In genomic region chr8:84979599-84980421, GRCm38 (mm10) we compare ENCODE assay signal across 8 mouse cellular contexts. TPM values are rescaled to one million over a fixed set of nuclear protein-coding genes. Genes with fewer than 3 reads are reported as not detected.
A peak's percentile ranks its signal among the peaks of the same experiment; 100 is the strongest.
DNase-seq lines count a peak whose midpoint lies in the region; ATAC-seq lines count a peak whose summit lies in the region.

No protein-coding gene starts in this region.

- H3K36me3 ChIP-seq in intestine, embryonic 16.5 days (ENCODE audit: control insufficient read depth, insufficient read depth, low read length) = no peaks in the 10 kb centered on the region
- H3K36me3 ChIP-seq in midbrain, embryonic 10.5 days = peaks cover 6% of the 10 kb centered on the region

- intact Hi-C loops in gastrocnemius, postnatal 36 days (cut with DNase I) = no loop called here
- intact Hi-C loops in left cerebral cortex, postnatal 36 days (cut with DNase I) = loop anchor here (5.0 kb wide), 1 partner anchor 47 kb away; the partner anchor contains the start of genes Asna1 and Trir

- under 1% methylated on average over 42 of the region's 42 CpGs for WGBS in intestine, embryonic 16.5 days
- WGBS in midbrain, embryonic 10.5 days = 3% methylated on average over 42 of the region's 42 CpGs

- DNase-seq in adrenal gland, adult 8-10 months = peak; percentile 93
- DNase-seq in embryo, embryonic 11.5 days (ENCODE audit: low read depth, low spot score) = peak; percentile 83
- DNase-seq in gastrocnemius, postnatal 36 days = peak; percentile 88 to 89
- DNase-seq in left cerebral cortex, postnatal 36 days (ENCODE audit: low spot score in 2 of 2) = peak; percentile 92 to 93
- peak; percentile 87 for DNase-seq in midbrain, embryonic 10.5 days (ENCODE audit: low spot score)
- DNase-seq in right cerebral cortex, postnatal 4 days = peak; percentile 86
- DNase-seq in yolk sac, embryonic 10.5 days (ENCODE audit: low spot score) = peak; percentile 89

- peak overlapping the region; percentile 97 for H3K4me2 ChIP-seq in intestine, embryonic 16.5 days (ENCODE audit: low read depth, low read length)

- peaks cover 66% of the 10 kb centered on the region for H3K4me1 ChIP-seq in intestine, embryonic 16.5 days (ENCODE audit: control insufficient read depth, insufficient read depth, low read length)
- peaks cover 68% of the 10 kb centered on the region for H3K4me1 ChIP-seq in midbrain, embryonic 10.5 days

- H3K9ac ChIP-seq in intestine, embryonic 16.5 days (ENCODE audit: low read depth, low read length) = peak overlapping the region; percentile 87

- peak overlapping the region; percentile 76 for H3K4me3 ChIP-seq in intestine, embryonic 16.5 days (ENCODE audit: low read length)
- H3K4me3 ChIP-seq in midbrain, embryonic 10.5 days = peak overlapping the region; percentile 50

- ATAC-seq in intestine, embryonic 16.5 days = peak; percentile 49

- peak overlapping the region; percentile 98 for H3K27ac ChIP-seq in intestine, embryonic 16.5 days (ENCODE audit: low read length)
- peak overlapping the region; percentile 55 for H3K27ac ChIP-seq in midbrain, embryonic 10.5 days (replicated peaks)

- H3K27me3 ChIP-seq in intestine, embryonic 16.5 days (replicated peaks; ENCODE audit: control insufficient read depth, insufficient read depth, low read length) = no peaks in the 10 kb centered on the region
- H3K27me3 ChIP-seq in midbrain, embryonic 10.5 days (ENCODE audit: low read depth, poor library complexity, severe bottlenecking) = peaks cover 78% of the 10 kb centered on the region

- H3K9me3 ChIP-seq in intestine, embryonic 16.5 days (ENCODE audit: control insufficient read depth, low read length) = no peaks in the 10 kb centered on the region
- H3K9me3 ChIP-seq in midbrain, embryonic 10.5 days (replicated peaks) = no peaks in the 10 kb centered on the region

RNA-seq across cellular contexts. Expression of gene Junb, which starts 1.3 kb away (rescaled TPM):
- 100 to 1,000 TPM in 1 of 4 experiments, 10 to 100 TPM in 3; 39.9 to 211 (median 52.4) TPM for total RNA-seq in adrenal gland, adult 8-10 months (2022)
- 10 to 100 TPM in 1 of 2 experiments, 1 to 10 TPM in 1; 4.3 to 12.8 TPM for total RNA-seq in gastrocnemius, postnatal 36 days (2021)
- 18.2 and 25.5 TPM in 2 replicates for polyA plus RNA-seq in intestine, embryonic 16.5 days (2015; fragmentation: Nextera tagmentation; extraction: Ambion mirVana)
- total RNA-seq in left cerebral cortex, postnatal 36 days (2021) = 100 to 1,000 TPM in 1 of 2 experiments, 10 to 100 TPM in 1; 43.2 to 133 TPM
- 5.0 and 5.4 TPM in 2 replicates for polyA plus RNA-seq in midbrain, embryonic 10.5 days (2016; fragmentation: Nextera tagmentation; extraction: Ambion mirVana)

RNA-seq across cellular contexts. Expression of gene Rnaseh2a, which starts 10.2 kb away (rescaled TPM):
- 100 to 1,000 TPM in 3 of 4 experiments, 10 to 100 TPM in 1; 89.0 to 142 (median 110) TPM for total RNA-seq in adrenal gland, adult 8-10 months (2022)
- 10 to 100 TPM; 23.3 to 23.8 TPM for total RNA-seq in gastrocnemius, postnatal 36 days (2021)
- 102 and 120 TPM in 2 replicates for polyA plus RNA-seq in intestine, embryonic 16.5 days (2015; fragmentation: Nextera tagmentation; extraction: Ambion mirVana)
- total RNA-seq in left cerebral cortex, postnatal 36 days (2021) = 10 to 100 TPM; 41.2 to 55.4 TPM
- 136 and 158 TPM in 2 replicates for polyA plus RNA-seq in midbrain, embryonic 10.5 days (2016; fragmentation: Nextera tagmentation; extraction: Ambion mirVana)

RNA-seq across cellular contexts. Expression of gene Prdx2, which starts 10.4 kb away (rescaled TPM):
- 100 to 1,000 TPM; 651 to 758 (median 708) TPM for total RNA-seq in adrenal gland, adult 8-10 months (2022)
- 100 to 1,000 TPM; 180 to 196 TPM for total RNA-seq in gastrocnemius, postnatal 36 days (2021)
- polyA plus RNA-seq in intestine, embryonic 16.5 days (2015; fragmentation: Nextera tagmentation; extraction: Ambion mirVana) = 533 and 590 TPM in 2 replicates
- total RNA-seq in left cerebral cortex, postnatal 36 days (2021) = 100 to 1,000 TPM; 324 to 340 TPM
- 1,203 and 1,278 TPM in 2 replicates for polyA plus RNA-seq in midbrain, embryonic 10.5 days (2016; fragmentation: Nextera tagmentation; extraction: Ambion mirVana)

RNA-seq across cellular contexts. Expression of gene Gm49661, which starts 10.6 kb away (rescaled TPM):
- total RNA-seq in adrenal gland, adult 8-10 months (2022) = 1 to 10 TPM in 2 of 4 experiments, not detected in 2; 1.7 to 2.3 TPM
- total RNA-seq in gastrocnemius, postnatal 36 days (2021) = not detected
- not detected in 2 replicates for polyA plus RNA-seq in intestine, embryonic 16.5 days (2015; fragmentation: Nextera tagmentation; extraction: Ambion mirVana)
- total RNA-seq in left cerebral cortex, postnatal 36 days (2021) = 1 to 10 TPM in 1 of 2 experiments, not detected in 1; 1.6 TPM
- not detected in 2 replicates for polyA plus RNA-seq in midbrain, embryonic 10.5 days (2016; fragmentation: Nextera tagmentation; extraction: Ambion mirVana)

RNA-seq across cellular contexts. Expression of gene Hook2, which starts 10.6 kb away (rescaled TPM):
- total RNA-seq in adrenal gland, adult 8-10 months (2022) = 10 to 100 TPM in 2 of 4 experiments, 1 to 10 TPM in 2; 6.2 to 12.7 (median 10.5) TPM
- total RNA-seq in gastrocnemius, postnatal 36 days (2021) = 1 to 10 TPM; 1.4 to 1.5 TPM
- polyA plus RNA-seq in intestine, embryonic 16.5 days (2015; fragmentation: Nextera tagmentation; extraction: Ambion mirVana) = 96.9 and 108 TPM in 2 replicates
- 10 to 100 TPM in 1 of 2 experiments, 1 to 10 TPM in 1; 8.2 to 10.0 TPM for total RNA-seq in left cerebral cortex, postnatal 36 days (2021)
- 18.2 and 18.4 TPM in 2 replicates for polyA plus RNA-seq in midbrain, embryonic 10.5 days (2016; fragmentation: Nextera tagmentation; extraction: Ambion mirVana)

Comparison
In these comparisons a context has a peak if more than half of its experiments do, and no peak if none do; other contexts are left out.
1. Peak in every context shown above with its lines: DNase-seq, ATAC-seq, H3K4me3 ChIP-seq and H3K27ac ChIP-seq.